Mouse (Mus musculus) left cerebral cortex, adult 6 months (tissue): ENCODE results near the gene Tinf2. TPM values are rescaled to one million over a fixed set of nuclear protein-coding genes. Genes with fewer than 3 reads are reported as not detected.

Source experiments
- long read RNA-seq, 2 experiments: library from polyadenylated mRNA; unstranded; transcript quantifications; one replicate each; pipeline ENCODE4 v2.0.0; 2019 to 2020
- polyA plus RNA-seq: library from polyadenylated mRNA; unstranded; fragments of <200 nt; fragmentation: Nextera tagmentation; gene quantifications from 2 replicates; pipeline ENCODE4 v1.2.3, GENCODE M21; 2021

The Tinf2 gene
- 12.0 and 12.5 TPM in 2 replicates for polyA plus RNA-seq
- long read RNA-seq, experiment 1, transcript Tinf2-201 (9 exons, 2,956 nt) = major isoform, 19 of 57 reads
- long read RNA-seq, experiment 1, partial matches to known transcripts = 14 of 57 reads
- long read RNA-seq, experiment 1, other reads (novel, unspliced or antisense) = 24 of 57 reads
- long read RNA-seq, experiment 2, transcript Tinf2-201 (9 exons, 2,956 nt) = major isoform, 5 of 11 reads
- long read RNA-seq, experiment 2, partial matches to known transcripts = 0 of 11 reads
- long read RNA-seq, experiment 2, other reads (novel, unspliced or antisense) = 6 of 11 reads

DNA sequence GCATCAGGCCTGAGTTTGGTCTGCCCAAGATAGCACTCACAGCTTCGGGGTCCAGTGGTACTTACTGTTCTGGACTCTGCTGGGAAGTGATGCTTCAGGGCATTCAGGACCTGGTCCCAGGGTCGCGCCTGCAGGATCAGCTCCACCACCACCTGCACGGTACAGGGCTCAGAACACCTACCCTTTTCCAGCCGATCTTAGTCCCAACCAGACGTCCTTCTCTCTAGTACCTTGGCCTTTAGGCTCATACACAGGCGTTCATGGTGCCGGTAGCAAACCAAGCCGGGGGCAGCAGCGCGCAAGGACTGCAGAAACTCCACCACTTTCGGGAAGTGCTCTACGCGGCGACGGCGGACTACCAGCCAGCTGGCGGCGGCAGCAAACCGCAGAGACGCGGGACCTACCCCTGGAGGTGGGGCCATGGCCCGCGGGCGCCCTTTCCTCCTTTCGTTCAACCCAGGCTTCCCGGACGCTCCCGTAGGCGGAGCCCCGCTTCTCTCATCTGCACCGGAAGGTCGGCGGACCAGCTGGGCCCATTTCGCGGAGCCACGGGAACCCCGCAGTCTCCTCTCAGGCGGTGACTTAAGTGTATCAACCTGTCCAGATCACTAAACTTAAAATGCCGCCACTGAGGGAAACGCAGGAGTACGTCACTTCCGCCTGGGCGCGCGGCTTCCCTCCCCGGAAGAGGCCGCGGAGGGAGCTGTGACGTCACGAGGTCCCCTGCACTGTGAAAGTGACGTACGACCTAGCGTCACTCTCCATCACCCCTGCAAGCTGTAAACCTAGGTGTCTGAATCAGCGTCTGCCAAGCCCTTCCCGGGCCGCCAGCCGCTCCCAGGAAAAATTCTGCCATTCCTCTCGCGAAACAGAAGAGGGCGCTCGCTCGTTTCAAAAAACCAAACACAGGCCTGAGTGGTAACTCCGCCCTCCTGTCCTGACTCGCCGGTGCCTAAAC, at the start of gene Tinf2:
TSS of gene Tinf2 (minus strand) at position 661 of the 958 bp plus-strand sequence.

DNA sequence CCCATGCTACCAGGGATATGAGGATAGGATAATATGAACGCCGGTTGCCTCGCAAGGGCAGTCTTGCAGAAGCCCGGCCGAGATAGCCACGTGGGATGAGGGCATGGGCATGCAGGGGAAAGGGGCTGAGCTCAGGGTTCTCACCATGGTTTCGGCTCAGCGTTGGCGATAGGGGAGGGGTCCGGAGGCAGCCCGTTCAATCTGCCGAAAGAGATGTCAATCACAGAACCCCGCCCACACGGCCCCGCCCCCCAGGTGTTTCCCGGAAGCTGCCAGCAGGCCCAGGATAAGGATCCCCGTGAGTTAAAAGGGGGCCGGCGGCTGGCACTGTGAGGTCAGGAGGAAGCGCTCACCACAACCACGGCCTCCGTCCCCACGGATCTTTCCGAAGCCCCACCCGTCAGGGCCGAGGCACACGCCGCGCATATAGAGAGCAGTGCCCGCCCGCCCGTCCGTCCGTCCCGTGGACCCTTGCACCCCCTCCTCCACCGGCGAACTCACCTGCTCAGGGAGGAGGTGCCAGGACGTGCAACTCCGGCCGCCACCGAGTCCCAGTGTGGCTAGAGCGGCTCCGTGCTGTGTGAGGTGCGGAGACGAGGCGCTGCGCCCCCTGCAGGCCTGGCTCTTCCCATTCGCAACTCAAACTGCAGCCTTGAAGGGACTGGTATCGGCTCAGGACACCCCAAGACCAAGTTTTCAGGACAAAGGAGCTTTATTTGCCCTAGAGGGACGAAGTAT, 40.2 kb upstream of the Tinf2 start, which contains the start of gene Rabggta:
TSS of gene Rabggta (minus strand) at position 564 of the 738 bp plus-strand sequence.

DNA sequence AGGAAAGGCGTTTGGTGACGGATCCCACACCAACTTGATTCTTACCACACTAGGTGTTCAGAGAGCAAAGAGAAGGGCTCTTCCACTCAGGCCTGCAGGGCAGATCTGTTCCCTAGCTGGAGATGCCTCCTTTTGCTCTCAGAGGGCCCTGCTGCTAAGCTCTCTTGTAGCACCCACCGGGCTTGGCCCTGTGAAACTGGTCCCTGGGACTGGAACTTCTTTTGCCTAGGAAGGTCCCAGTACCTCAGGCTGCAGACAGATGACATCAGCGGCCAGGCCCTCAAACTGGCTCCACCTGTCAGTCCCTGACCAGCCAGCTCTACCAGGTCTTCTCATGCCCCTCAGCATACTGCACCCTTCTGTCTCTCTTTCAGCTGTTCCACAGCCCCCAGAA, 32.1 kb upstream of the Tinf2 start, which contains the start of gene Tgm1:
TSS of gene Tgm1 (minus strand) at position 198 of the 394 bp plus-strand sequence.

DNA sequence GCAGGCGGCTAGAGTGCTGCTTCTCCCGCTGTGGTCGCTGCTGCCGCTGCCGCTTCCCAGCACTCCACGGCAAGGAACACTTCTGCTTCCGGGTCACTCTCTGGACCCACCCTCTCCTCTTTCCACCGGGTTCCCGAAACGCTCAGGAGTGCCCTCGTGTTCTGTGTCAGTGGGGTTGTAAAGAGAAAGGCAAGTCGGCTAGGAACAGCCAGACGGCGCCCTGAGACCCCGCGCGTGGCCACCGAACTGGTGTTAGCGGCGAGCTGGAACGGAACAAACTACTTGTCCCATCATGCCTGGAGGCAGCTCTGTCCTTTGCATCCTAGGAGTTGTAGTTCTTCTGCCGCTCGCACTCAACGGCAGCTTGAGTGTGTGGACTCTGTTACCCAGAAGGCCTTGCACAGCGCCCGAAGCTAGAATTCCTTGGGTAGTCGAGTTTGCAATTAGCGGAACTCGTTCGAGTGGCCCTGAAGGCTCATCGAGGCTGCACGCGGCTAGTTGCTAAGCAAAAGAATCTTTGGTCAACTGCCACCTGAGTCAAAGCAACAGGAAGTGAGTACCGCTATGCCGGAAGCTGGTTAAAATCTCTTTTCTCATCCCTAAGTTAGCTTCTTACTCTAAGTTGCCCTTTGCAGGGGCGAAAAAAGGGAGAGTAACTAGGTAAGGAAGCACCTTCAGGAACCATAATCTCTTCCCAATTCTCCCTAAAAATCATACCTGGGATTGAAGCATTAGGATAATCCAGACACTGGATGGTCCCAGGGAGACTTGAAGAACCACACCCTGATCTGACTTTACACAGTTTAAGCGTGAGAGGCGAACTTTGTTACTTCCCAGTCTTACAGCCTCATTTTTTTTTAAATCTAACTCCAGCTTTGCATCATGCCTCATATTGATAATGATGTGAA, 9.5 kb downstream of the Tinf2 start, which contains the start of the genes Gmpr2 and Nedd8:
TSS of gene Gmpr2 (plus strand) at position 109 of the 908 bp plus-strand sequence.
TSS of gene Nedd8 (minus strand) at position 292 of the 908 bp plus-strand sequence.

DNA sequence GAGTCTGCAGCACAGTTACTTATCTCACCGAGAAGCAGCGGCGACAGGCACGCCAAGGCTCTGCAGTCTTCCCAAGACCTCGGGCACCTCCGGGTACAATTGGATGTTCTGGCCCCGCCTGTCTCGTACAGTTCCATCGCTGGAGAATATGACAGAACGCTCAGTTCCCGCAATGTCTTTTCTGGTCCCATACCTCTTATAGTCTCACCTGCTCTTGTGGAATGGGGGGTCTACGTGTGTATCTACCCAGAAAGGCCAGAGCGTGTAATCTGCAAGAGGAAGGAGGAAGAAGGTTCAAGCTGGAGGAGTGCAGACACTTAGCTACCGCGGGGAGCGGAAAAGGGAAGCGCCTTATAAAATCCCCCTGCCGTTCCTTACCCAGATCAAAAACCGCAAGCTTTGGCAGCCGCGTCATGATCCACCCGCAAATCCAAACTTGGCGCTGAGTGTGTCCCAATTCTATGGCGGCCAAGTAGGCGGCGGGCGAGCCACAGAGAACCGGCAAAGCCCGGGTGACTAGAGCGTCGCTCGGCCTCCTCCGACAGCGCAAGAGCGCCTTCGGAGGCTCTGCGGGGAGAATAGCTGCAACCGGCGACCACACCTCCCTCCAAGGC, 21.6 kb downstream of the Tinf2 start, which contains the start of gene Mdp1:
TSS of gene Mdp1 (minus strand) at position 549 of the 614 bp plus-strand sequence.

DNA sequence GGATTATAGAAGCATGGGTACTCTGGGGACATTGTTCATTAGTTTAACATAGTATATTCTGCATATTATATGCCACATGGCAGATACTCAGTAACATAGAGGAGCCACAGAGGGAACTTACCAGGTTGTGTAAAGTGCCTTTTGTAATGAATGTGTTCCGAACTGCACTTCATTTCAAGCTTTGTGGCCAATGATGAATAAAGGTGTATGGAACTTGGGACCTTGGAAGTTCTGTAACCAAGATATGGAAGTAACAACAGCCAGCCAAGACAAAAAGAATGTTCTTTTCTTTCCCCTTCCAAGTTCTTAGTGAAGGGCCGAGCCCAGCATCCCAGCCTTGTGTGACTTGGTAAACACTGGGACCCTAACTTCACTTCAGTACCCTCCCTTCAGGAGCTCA, 31.7 kb downstream of the Tinf2 start, which contains the start of gene Tssk4:
TSS of gene Tssk4 (plus strand) at position 301 of the 400 bp plus-strand sequence.

DNA sequence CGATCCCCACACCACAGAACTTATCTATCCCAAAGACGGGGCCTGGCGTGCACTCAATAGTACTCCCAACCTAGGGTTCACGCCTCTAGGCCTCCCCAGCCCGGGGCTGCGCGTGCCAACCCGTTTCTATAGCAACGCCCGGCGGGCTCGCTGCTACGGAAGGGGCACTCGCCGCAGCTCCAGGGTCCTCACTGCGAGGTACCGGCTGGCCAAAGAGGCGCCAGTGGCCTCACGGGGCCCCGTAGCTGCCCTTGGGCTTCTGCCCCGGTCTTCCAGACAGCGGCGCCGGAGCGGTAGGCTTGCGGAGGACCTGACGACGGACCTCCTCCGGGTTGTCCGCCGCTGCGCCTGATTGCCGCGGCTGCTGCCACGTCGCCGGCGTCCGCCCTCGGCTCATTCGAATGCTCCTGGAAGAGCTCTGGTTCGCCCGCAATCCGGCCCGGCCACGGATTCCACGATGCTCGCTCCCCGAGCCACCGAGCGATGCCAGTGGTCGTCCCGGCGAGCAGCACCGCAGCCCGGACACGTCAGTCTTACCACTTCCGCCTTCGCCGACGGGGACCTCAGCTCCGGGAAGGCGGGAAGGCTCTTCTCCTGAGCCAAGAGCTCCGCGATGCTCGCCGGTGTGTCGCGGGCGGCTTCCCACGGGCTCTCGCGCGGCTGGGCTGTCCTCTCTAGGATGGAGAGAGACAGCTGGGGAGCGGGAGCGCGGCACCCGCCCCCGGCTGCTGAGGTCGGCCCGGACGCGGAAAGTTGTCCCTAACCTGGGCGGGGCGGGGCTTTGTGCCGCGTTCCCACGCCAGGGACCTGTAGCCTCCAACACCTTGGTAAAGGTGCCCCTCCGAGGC, 38.3 kb downstream of the Tinf2 start, which contains the start of gene Tm9sf1:
TSS of gene Tm9sf1 (minus strand) at position 747 of the 848 bp plus-strand sequence.

DNA sequence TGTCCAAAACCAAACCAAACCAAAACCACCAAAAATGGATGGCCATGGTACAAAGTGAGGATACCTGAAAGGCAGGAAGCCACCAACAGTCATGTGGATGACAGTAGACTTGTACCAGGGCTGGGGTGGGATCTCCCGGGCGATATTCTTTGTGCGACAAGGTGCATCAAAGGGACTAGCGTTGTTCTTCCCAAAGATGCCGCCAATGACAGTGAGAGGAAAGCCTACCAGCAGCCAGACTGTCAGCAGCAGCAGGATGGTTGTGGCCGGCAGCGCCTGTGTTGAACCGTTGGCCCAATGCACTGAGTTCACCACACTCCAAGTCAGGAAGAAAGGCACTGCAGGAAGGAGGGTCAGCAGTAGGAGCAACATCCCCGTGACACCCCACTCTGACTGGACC, 43.8 kb downstream of the Tinf2 start, which contains the start of gene Gm49378:
TSS of gene Gm49378 (minus strand) at position 101 of the 400 bp plus-strand sequence.

DNA sequence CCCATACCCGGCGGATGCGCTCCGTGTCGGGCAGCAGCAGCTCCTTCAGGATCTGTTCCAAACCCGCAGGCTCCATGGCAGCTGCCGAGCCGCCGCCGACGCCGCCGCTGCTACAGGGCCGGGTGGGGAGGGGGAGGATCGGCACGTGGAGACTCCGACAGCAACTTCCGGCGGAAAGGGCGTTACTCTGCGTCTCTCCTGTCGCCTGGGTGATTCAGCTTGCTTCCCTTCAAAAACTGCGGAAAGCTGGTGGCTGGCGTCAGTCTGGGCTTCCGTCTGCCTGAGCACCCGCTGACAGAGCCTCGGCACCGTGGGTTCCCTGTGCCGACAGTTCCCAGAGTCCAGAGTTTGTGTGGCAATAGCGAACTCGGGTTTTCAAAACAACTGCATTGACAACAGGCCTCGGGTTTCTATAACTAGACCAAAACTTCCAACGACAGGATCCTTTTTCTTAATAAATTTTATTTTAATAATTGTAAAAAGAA, 46.1 kb downstream of the Tinf2 start, which contains the start of gene Ipo4:
TSS of gene Ipo4 (minus strand) at position 435 of the 485 bp plus-strand sequence.

Other genes starting within 250 kb of the Tinf2 start
- 15.8 and 18.1 TPM in 2 replicates for gene Dhrs4, start 203.1 kb downstream of the Tinf2 start, polyA plus RNA-seq
- 1.8 and 2.5 TPM in 2 replicates for gene Carmil3, start 191.2 kb downstream of the Tinf2 start, polyA plus RNA-seq
- 154 and 195 TPM in 2 replicates for gene Cpne6, start 171.4 kb downstream of the Tinf2 start, polyA plus RNA-seq
- 0.05 TPM in 1 of 2 replicates, not detected in the other for gene Nrl, start 156.8 kb downstream of the Tinf2 start, polyA plus RNA-seq
- 19.1 and 25.6 TPM in 2 replicates for gene Pck2, start 141.6 kb downstream of the Tinf2 start, polyA plus RNA-seq
- 53.7 and 76.2 TPM in 2 replicates for gene Dcaf11, start 121.8 kb downstream of the Tinf2 start, polyA plus RNA-seq
- gene A730061H03Rik, start 121.4 kb downstream of the Tinf2 start, polyA plus RNA-seq = 0.48 TPM in 1 of 2 replicates, not detected in the other
- not detected in 2 replicates for gene Fitm1, start 106.2 kb downstream of the Tinf2 start, polyA plus RNA-seq
- 49.1 and 53.6 TPM in 2 replicates for gene Psme1, start 103.7 kb downstream of the Tinf2 start, polyA plus RNA-seq
- gene Emc9, start 96.5 kb downstream of the Tinf2 start, polyA plus RNA-seq = 112 and 145 TPM in 2 replicates
- gene Psme2, start 90.7 kb downstream of the Tinf2 start, polyA plus RNA-seq = 98.6 and 102 TPM in 2 replicates
- gene Rnf31, start 90.1 kb downstream of the Tinf2 start, polyA plus RNA-seq = 7.8 and 9.4 TPM in 2 replicates
- gene Irf9, start 78.2 kb downstream of the Tinf2 start, polyA plus RNA-seq = 4.2 and 4.3 TPM in 2 replicates
- 0.65 and 1.0 TPM in 2 replicates for gene Rec8, start 63.8 kb downstream of the Tinf2 start, polyA plus RNA-seq
- 40.6 and 51.1 TPM in 2 replicates for gene Ipo4, start 45.9 kb downstream of the Tinf2 start, polyA plus RNA-seq
- 0.55 TPM in 1 of 2 replicates, not detected in the other for gene Gm49378, start 43.9 kb downstream of the Tinf2 start, polyA plus RNA-seq
- 24.9 and 28.7 TPM in 2 replicates for gene Tm9sf1, start 38.0 kb downstream of the Tinf2 start, polyA plus RNA-seq
- 0.11 and 0.22 TPM in 2 replicates for gene Tssk4, start 31.6 kb downstream of the Tinf2 start, polyA plus RNA-seq
- 55.6 and 68.7 TPM in 2 replicates for gene Mdp1, start 21.3 kb downstream of the Tinf2 start, polyA plus RNA-seq
- 21.2 and 26.0 TPM in 2 replicates for gene Gmpr2, start 9.9 kb downstream of the Tinf2 start, polyA plus RNA-seq
- 603 and 676 TPM in 2 replicates for gene Nedd8, start 9.7 kb downstream of the Tinf2 start, polyA plus RNA-seq
- not detected in 2 replicates for gene Tgm1, start 32.1 kb upstream of the Tinf2 start, polyA plus RNA-seq
- 37.3 and 41.7 TPM in 2 replicates for gene Rabggta, start 40.4 kb upstream of the Tinf2 start, polyA plus RNA-seq
- 121 and 123 TPM in 2 replicates for gene Dhrs1, start 63.9 kb upstream of the Tinf2 start, polyA plus RNA-seq
- gene Nop9, start 63.9 kb upstream of the Tinf2 start, polyA plus RNA-seq = 7.6 and 7.7 TPM in 2 replicates
- gene Cideb, start 76.6 kb upstream of the Tinf2 start, polyA plus RNA-seq = 4.6 and 5.6 TPM in 2 replicates
- 0.40 and 0.45 TPM in 2 replicates for gene Ltb4r2, start 79.6 kb upstream of the Tinf2 start, polyA plus RNA-seq
- gene Ltb4r1, start 84.1 kb upstream of the Tinf2 start, polyA plus RNA-seq = not detected in 2 replicates
- gene Adcy4, start 102.3 kb upstream of the Tinf2 start, polyA plus RNA-seq = 1.2 and 2.1 TPM in 2 replicates
- 0.34 TPM in 1 of 2 replicates, not detected in the other for gene Ripk3, start 107.0 kb upstream of the Tinf2 start, polyA plus RNA-seq
- gene Nfatc4, start 141.3 kb upstream of the Tinf2 start, polyA plus RNA-seq = 0.15 and 0.23 TPM in 2 replicates
- 0.48 and 0.84 TPM in 2 replicates for gene Nynrin, start 172.2 kb upstream of the Tinf2 start, polyA plus RNA-seq
- gene Cbln3, start 202.6 kb upstream of the Tinf2 start, polyA plus RNA-seq = 0.06 and 0.11 TPM in 2 replicates
- gene Khnyn, start 203.1 kb upstream of the Tinf2 start, polyA plus RNA-seq = 2.4 and 2.6 TPM in 2 replicates
- 189 and 204 TPM in 2 replicates for gene Sdr39u1, start 218.5 kb upstream of the Tinf2 start, polyA plus RNA-seq